19 mouse cellular contexts compared by ENCODE assay signal in genomic region chr6:85465381-85465780, GRCm38 (mm10). TPM values are rescaled to one million over a fixed set of nuclear protein-coding genes. Genes with fewer than 3 reads are reported as not detected.
DNase-seq lines count a peak whose midpoint lies in the region; ATAC-seq and TF ChIP-seq lines count a peak whose summit lies in the region.
"Had no signal": no experiment of that assay in that cellular context is flagged by ENCODE, and none has a peak within 500 bp of the region (broad histone marks: within the 10 kb centered on the region; RNA-seq: fewer than 3 reads in every experiment).

No protein-coding gene starts in this region.

- H3K9me3 ChIP-seq in hindbrain, embryonic 14.5 days (ENCODE audit: control insufficient read depth, low read length): no peaks in the 10 kb centered on the region
- H3K9me3 ChIP-seq in hindbrain, embryonic 12.5 days (replicated peaks): no peaks in the 10 kb centered on the region
- no peaks in the 10 kb centered on the region for H3K9me3 ChIP-seq in lung, postnatal 0 days (ENCODE audit: low read length)
- H3K9me3 ChIP-seq: heart, embryonic 15.5 days; lung, embryonic 15.5 days; midbrain, embryonic 12.5 days; stomach, embryonic 15.5 days had no signal

- no peak overlapping the region for H3K27ac ChIP-seq in hindbrain, embryonic 14.5 days
- H3K27ac ChIP-seq in hindbrain, embryonic 12.5 days: no peak overlapping the region
- H3K27ac ChIP-seq in lung, postnatal 0 days (ENCODE audit: low read length): no peak overlapping the region
- no peak overlapping the region for H3K27ac ChIP-seq in cortical plate, adult 2 months (ENCODE audit: insufficient read depth, low read length)
- H3K27ac ChIP-seq: heart, embryonic 15.5 days; lung, embryonic 15.5 days; midbrain, embryonic 12.5 days; stomach, embryonic 15.5 days had no signal

- H3K4me2 ChIP-seq in hindbrain, embryonic 14.5 days (replicated peaks): no peak overlapping the region
- H3K4me2 ChIP-seq in hindbrain, embryonic 12.5 days (replicated peaks): no peak overlapping the region
- H3K4me2 ChIP-seq in lung, postnatal 0 days (replicated peaks; ENCODE audit: low read depth, low read length): no peak overlapping the region
- H3K4me2 ChIP-seq: heart, embryonic 15.5 days; lung, embryonic 15.5 days; midbrain, embryonic 12.5 days; stomach, embryonic 15.5 days had no signal

- no peaks in the 10 kb centered on the region for H3K4me1 ChIP-seq in hindbrain, embryonic 14.5 days (replicated peaks; ENCODE audit: control insufficient read depth, insufficient read depth, low read length)
- no peaks in the 10 kb centered on the region for H3K4me1 ChIP-seq in hindbrain, embryonic 12.5 days
- H3K4me1 ChIP-seq in lung, postnatal 0 days (ENCODE audit: insufficient read depth, low read depth, low read length): no peaks in the 10 kb centered on the region
- no peaks in the 10 kb centered on the region for H3K4me1 ChIP-seq in cortical plate, adult 2 months (ENCODE audit: control insufficient read depth, insufficient read depth, low read length)
- H3K4me1 ChIP-seq: heart, embryonic 15.5 days; lung, embryonic 15.5 days; midbrain, embryonic 12.5 days; stomach, embryonic 15.5 days had no signal

- TF ChIP-seq EP300 in lung, postnatal 0 days (IDR thresholded peaks at IDR 0.05): no peak

- ATAC-seq in hindbrain, embryonic 14.5 days (ENCODE audit: low FRiP score): no peak
- ATAC-seq in hindbrain, embryonic 12.5 days (ENCODE audit: low FRiP score): no peak
- no peak for ATAC-seq in lung, postnatal 0 days
- ATAC-seq: inflammation-experienced regulatory T-cells, adult 6 months had no signal

- H3K36me3 ChIP-seq in hindbrain, embryonic 14.5 days (replicated peaks; ENCODE audit: control insufficient read depth, insufficient read depth): peaks cover 93% of the 10 kb centered on the region
- peaks cover 97% of the 10 kb centered on the region for H3K36me3 ChIP-seq in hindbrain, embryonic 12.5 days
- peaks cover 70% of the 10 kb centered on the region for H3K36me3 ChIP-seq in lung, postnatal 0 days (ENCODE audit: insufficient read depth, low read length)

- peak; percentile 53 for TF ChIP-seq CTCF in lung, postnatal 0 days (IDR thresholded peaks at IDR 0.05)
- TF ChIP-seq CTCF in cortical plate, adult 2 months (IDR thresholded peaks at IDR 0.05; ENCODE audit: extremely low read depth, insufficient read depth, low read length): peak; percentile 36; the same call in 1 of the 2 replicates

- H3K9ac ChIP-seq in hindbrain, embryonic 14.5 days: no peak overlapping the region
- H3K9ac ChIP-seq in hindbrain, embryonic 12.5 days: no peak overlapping the region
- no peak overlapping the region for H3K9ac ChIP-seq in lung, postnatal 0 days (replicated peaks; ENCODE audit: low read depth)
- H3K9ac ChIP-seq: heart, embryonic 15.5 days; lung, embryonic 15.5 days; midbrain, embryonic 12.5 days; stomach, embryonic 15.5 days had no signal

- H3K4me3 ChIP-seq in hindbrain, embryonic 14.5 days (replicated peaks; ENCODE audit: low read length): no peak overlapping the region
- no peak overlapping the region for H3K4me3 ChIP-seq in hindbrain, embryonic 12.5 days
- H3K4me3 ChIP-seq in lung, postnatal 0 days (ENCODE audit: low read depth, low read length): no peak overlapping the region
- no peak overlapping the region for H3K4me3 ChIP-seq in cortical plate, adult 2 months (ENCODE audit: insufficient read depth, low read length)
- H3K4me3 ChIP-seq: heart, embryonic 15.5 days; lung, embryonic 15.5 days; midbrain, embryonic 12.5 days; stomach, embryonic 15.5 days had no signal

- peak; percentile 57 to 67 for DNase-seq in cerebellum, postnatal 14 days
- no peak for DNase-seq in cerebellum, adult 11-12 months
- peak; percentile 65 for DNase-seq in hindbrain, embryonic 14.5 days (ENCODE audit: low spot score)
- DNase-seq in lung, postnatal 0 days (ENCODE audit: low spot score): no peak
- DNase-seq in lung, postnatal 4 days: no peak
- no peak for DNase-seq in thymus, postnatal 25 days
- DNase-seq: adrenal gland, postnatal 36 days; gastrocnemius, postnatal 14 days; left cerebral cortex, postnatal 4 days; right cerebral cortex, postnatal 14 days had no signal

- TF ChIP-seq POLR2A in cortical plate, adult 2 months (IDR thresholded peaks at IDR 0.05; ENCODE audit: extremely low read depth, insufficient read depth, low read length): no peak

- no peaks in the 10 kb centered on the region for H3K27me3 ChIP-seq in hindbrain, embryonic 14.5 days (ENCODE audit: control insufficient read depth, insufficient read depth, low read length)
- no peaks in the 10 kb centered on the region for H3K27me3 ChIP-seq in hindbrain, embryonic 12.5 days
- H3K27me3 ChIP-seq in lung, postnatal 0 days (replicated peaks; ENCODE audit: insufficient read depth, low read length): no peaks in the 10 kb centered on the region
- H3K27me3 ChIP-seq: heart, embryonic 15.5 days; lung, embryonic 15.5 days; midbrain, embryonic 12.5 days; stomach, embryonic 15.5 days had no signal

RNA-seq across cellular contexts. Expression of gene Pradc1, which starts 13.6 kb away (rescaled TPM):
- 18.0 and 21.5 TPM in 2 replicates for polyA plus RNA-seq in hindbrain, embryonic 14.5 days (2014; fragmentation: Nextera tagmentation; extraction: Ambion mirVana)
- 24.6 and 30.3 TPM in 2 replicates for polyA plus RNA-seq in hindbrain, embryonic 12.5 days (2016; fragmentation: Nextera tagmentation; extraction: Ambion mirVana)
- polyA plus RNA-seq in lung, postnatal 0 days (2015; fragmentation: Nextera tagmentation; extraction: Ambion mirVana): 47.7 and 54.0 TPM in 2 replicates
- 44.0 and 47.4 TPM in 2 replicates for polyA plus RNA-seq in cortical plate, adult 2 months (2012; rRNA removed)

RNA-seq across cellular contexts. Expression of gene Cct7, which starts 14.1 kb away (rescaled TPM):
- 566 and 602 TPM in 2 replicates for polyA plus RNA-seq in hindbrain, embryonic 14.5 days (2014; fragmentation: Nextera tagmentation; extraction: Ambion mirVana)
- 512 and 529 TPM in 2 replicates for polyA plus RNA-seq in hindbrain, embryonic 12.5 days (2016; fragmentation: Nextera tagmentation; extraction: Ambion mirVana)
- 200 and 210 TPM in 2 replicates for polyA plus RNA-seq in lung, postnatal 0 days (2015; fragmentation: Nextera tagmentation; extraction: Ambion mirVana)
- polyA plus RNA-seq in cortical plate, adult 2 months (2012; rRNA removed): 181 and 187 TPM in 2 replicates

RNA-seq across cellular contexts. Expression of gene Smyd5, which starts 33.6 kb away (rescaled TPM):
- polyA plus RNA-seq in hindbrain, embryonic 14.5 days (2014; fragmentation: Nextera tagmentation; extraction: Ambion mirVana): 58.8 and 62.9 TPM in 2 replicates
- polyA plus RNA-seq in hindbrain, embryonic 12.5 days (2016; fragmentation: Nextera tagmentation; extraction: Ambion mirVana): 59.5 and 59.8 TPM in 2 replicates
- 13.3 and 14.8 TPM in 2 replicates for polyA plus RNA-seq in lung, postnatal 0 days (2015; fragmentation: Nextera tagmentation; extraction: Ambion mirVana)
- polyA plus RNA-seq in cortical plate, adult 2 months (2012; rRNA removed): 66.9 and 79.9 TPM in 2 replicates

RNA-seq across cellular contexts. Expression of gene Fbxo41, which starts 37.4 kb away (rescaled TPM):
- polyA plus RNA-seq in hindbrain, embryonic 14.5 days (2014; fragmentation: Nextera tagmentation; extraction: Ambion mirVana): 10.3 and 12.7 TPM in 2 replicates
- polyA plus RNA-seq in hindbrain, embryonic 12.5 days (2016; fragmentation: Nextera tagmentation; extraction: Ambion mirVana): 3.1 TPM in 2 replicates
- 0.02 TPM in 1 of 2 replicates, not detected in the other for polyA plus RNA-seq in lung, postnatal 0 days (2015; fragmentation: Nextera tagmentation; extraction: Ambion mirVana)
- polyA plus RNA-seq in cortical plate, adult 2 months (2012; rRNA removed): 57.6 and 61.5 TPM in 2 replicates

RNA-seq across cellular contexts. Expression of gene Noto, which starts 41.7 kb away (rescaled TPM):
- not detected in 2 replicates for polyA plus RNA-seq in hindbrain, embryonic 14.5 days (2014; fragmentation: Nextera tagmentation; extraction: Ambion mirVana)
- polyA plus RNA-seq in hindbrain, embryonic 12.5 days (2016; fragmentation: Nextera tagmentation; extraction: Ambion mirVana): not detected in 2 replicates
- 0.24 and 0.27 TPM in 2 replicates for polyA plus RNA-seq in lung, postnatal 0 days (2015; fragmentation: Nextera tagmentation; extraction: Ambion mirVana)
- not detected in 2 replicates for polyA plus RNA-seq in cortical plate, adult 2 months (2012; rRNA removed)
- polyA plus RNA-seq: C2C12; heart, embryonic 15.5 days; midbrain, embryonic 12.5 days; neural tube, embryonic 14.5 days; stomach, embryonic 15.5 days had no signal

Comparison
In these comparisons a context has a peak if more than half of its experiments do, and no peak if none do; other contexts are left out.
1. DNase-seq: peak in cerebellum, postnatal 14 days (2 of 2) and hindbrain, embryonic 14.5 days (single experiment); none in cerebellum, adult 11-12 months (single experiment), lung, postnatal 0 days (single experiment), lung, postnatal 4 days (0 of 2) and thymus, postnatal 25 days (single experiment).